Mouse (Mus musculus) intestine, embryonic 16.5 days (tissue): ENCODE measurements at regions not wholly inside any gene's neighbourhood (a gene's known extent, or its start where the extent isn't known, plus 50 kb on each side); places are given as distances from the start of the nearest gene placed in this dataset.

Experiments
- ATAC-seq: fragments of 200-750 bp; cut with Nextera tagmentation; 2 replicates; pipeline ENCODE4 v1.8.0; 2017; ENCODE audit warnings: moderate TSS enrichment, moderate library complexity
- H3K27ac ChIP-seq: fragments of 300-500 bp; sonication (generic); 2 replicates; pipeline ENCODE4 v1.5.1; 2014; ENCODE audit warnings: mild to moderate bottlenecking, low read length
- H3K27me3 ChIP-seq: fragments of 300-500 bp; sonication (generic); replicated peaks from 2 replicates; pipeline ENCODE4 v1.6.1; 2014; ENCODE audit warnings: low read length, control low read depth, mixed read lengths; ENCODE audit not compliant: control insufficient read depth, insufficient read depth
- H3K36me3 ChIP-seq: fragments of 300-500 bp; sonication (generic); 2 replicates; pipeline ENCODE4 v1.6.1; 2014; ENCODE audit warnings: low read length, control low read depth; ENCODE audit not compliant: control insufficient read depth, insufficient read depth
- H3K4me1 ChIP-seq: fragments of 300-500 bp; sonication (generic); 2 replicates; pipeline ENCODE4 v1.6.1; 2014; ENCODE audit warnings: low read length, control low read depth, mixed read lengths; ENCODE audit not compliant: control insufficient read depth, insufficient read depth
- H3K4me2 ChIP-seq: fragments of 300-500 bp; sonication (generic); 2 replicates; pipeline ENCODE4 v1.6.1; 2014; ENCODE audit warnings: low read depth, low read length, control low read depth
- H3K4me3 ChIP-seq: fragments of 300-500 bp; sonication (generic); 2 replicates; pipeline ENCODE4 v1.5.1; 2014; ENCODE audit warnings: mild to moderate bottlenecking, low read length
- H3K9ac ChIP-seq: fragments of 300-500 bp; sonication (generic); 2 replicates; pipeline ENCODE4 v1.6.1; 2014; ENCODE audit warnings: low read depth, low read length
- H3K9me3 ChIP-seq: fragments of 300-500 bp; sonication (generic); 2 replicates; pipeline ENCODE4 v1.6.1; 2016; ENCODE audit warnings: low read length, control low read depth; ENCODE audit not compliant: control insufficient read depth
- WGBS: fragments of 180-500 bp; shearing (Covaris S2); extraction: QIAGEN DNeasy Blood & Tissue Kit; methylation state at CpG from one replicate; pipeline ENCODE4 v1.1.7; 2014; 5-methylcytosine and 5-hydroxymethylcytosine counted together

- no peaks in the 10 kb centered on the region for H3K4me1 ChIP-seq
- peak; percentile 23; the same call in 1 of the 2 replicates for ATAC-seq
- H3K9ac ChIP-seq, result no peak overlapping the region
- H3K36me3 ChIP-seq, result no peaks in the 10 kb centered on the region
- no peak overlapping the region for H3K4me3 ChIP-seq
- H3K27me3 ChIP-seq, result no peaks in the 10 kb centered on the region
- no peak overlapping the region for H3K27ac ChIP-seq
- no peak overlapping the region for H3K4me2 ChIP-seq
- no peaks in the 10 kb centered on the region for H3K9me3 ChIP-seq
- WGBS, result 54% methylated on average over 3 of the region's 3 CpGs
Observed at GRCm38 (mm10) chr2:159056960-159057359, 262.4 kb downstream of the Dhx35 start.

GRCm38 (mm10) chr2:159057506-159057905 is 262.9 kb downstream of the Dhx35 start:
- Histone ChIP-seq H3K27me3 (no peaks in the 10 kb centered on the region), H3K9me3 (no peaks in the 10 kb centered on the region), H3K4me2 (no peak overlapping the region), H3K4me1 (no peaks in the 10 kb centered on the region), H3K9ac (no peak overlapping the region), H3K36me3 (no peaks in the 10 kb centered on the region), H3K27ac (no peak overlapping the region), H3K4me3 (no peak overlapping the region)
- WGBS, result 47% methylated on average over 5 of the region's 5 CpGs
- no peak for ATAC-seq

- Histone ChIP-seq H3K4me1 (no peaks in the 10 kb centered on the region), H3K4me2 (no peak overlapping the region), H3K4me3 (no peak overlapping the region), H3K36me3 (no peaks in the 10 kb centered on the region), H3K27ac (no peak overlapping the region), H3K9me3 (no peaks in the 10 kb centered on the region), H3K27me3 (no peaks in the 10 kb centered on the region), H3K9ac (no peak overlapping the region)
- whole genome bisulfite sequencing, result 90% methylated on average over 2 of the region's 2 CpGs
- ATAC-seq, result no peak
Observed at GRCm38 (mm10) chr2:159062266-159062665, 267.7 kb downstream of the Dhx35 start.

- no peaks in the 10 kb centered on the region for H3K27me3 ChIP-seq
- no peaks in the 10 kb centered on the region for H3K36me3 ChIP-seq
- no peaks in the 10 kb centered on the region for H3K4me1 ChIP-seq
- H3K9ac ChIP-seq, result no peak overlapping the region
- no peak overlapping the region for H3K4me3 ChIP-seq
- H3K4me2 ChIP-seq, result no peak overlapping the region
- ATAC-seq, result no peak
- 79% methylated on average over 2 of the region's 2 CpGs for WGBS
- H3K27ac ChIP-seq, result no peak overlapping the region
- H3K9me3 ChIP-seq, result no peaks in the 10 kb centered on the region
Observed at GRCm38 (mm10) chr2:159062666-159063065, 268.1 kb downstream of the Dhx35 start.

GRCm38 (mm10) chr2:159064403-159064970 is 269.9 kb downstream of the Dhx35 start:
- H3K4me3 ChIP-seq, result no peak overlapping the region
- no peaks in the 10 kb centered on the region for H3K27me3 ChIP-seq
- no peaks in the 10 kb centered on the region for H3K36me3 ChIP-seq
- no peaks in the 10 kb centered on the region for H3K9me3 ChIP-seq
- ATAC-seq, result no peak
- H3K4me2 ChIP-seq, result no peak overlapping the region
- no peak overlapping the region for H3K9ac ChIP-seq
- no peak overlapping the region for H3K27ac ChIP-seq
- H3K4me1 ChIP-seq, result no peaks in the 10 kb centered on the region
- 61% methylated on average over 9 of the region's 9 CpGs for WGBS

GRCm38 (mm10) chr2:159067506-159067905 is 272.9 kb downstream of the Dhx35 start:
- H3K9me3 ChIP-seq, result no peaks in the 10 kb centered on the region
- no peak for ATAC-seq
- no peaks in the 10 kb centered on the region for H3K27me3 ChIP-seq
- H3K4me3 ChIP-seq, result no peak overlapping the region
- H3K36me3 ChIP-seq, result no peaks in the 10 kb centered on the region
- WGBS, result 57% methylated on average over 7 of the region's 7 CpGs
- no peak overlapping the region for H3K9ac ChIP-seq
- no peaks in the 10 kb centered on the region for H3K4me1 ChIP-seq
- no peak overlapping the region for H3K4me2 ChIP-seq
- no peak overlapping the region for H3K27ac ChIP-seq

- Histone ChIP-seq H3K4me3 (no peak overlapping the region), H3K9ac (no peak overlapping the region), H3K27me3 (no peaks in the 10 kb centered on the region), H3K4me2 (no peak overlapping the region), H3K9me3 (no peaks in the 10 kb centered on the region), H3K27ac (no peak overlapping the region), H3K4me1 (no peaks in the 10 kb centered on the region), H3K36me3 (no peaks in the 10 kb centered on the region)
- 55% methylated on average over 7 of the region's 7 CpGs for WGBS
- no peak for ATAC-seq
Observed at GRCm38 (mm10) chr2:159068303-159069020, 273.9 kb downstream of the Dhx35 start.

- H3K27me3 ChIP-seq, result no peaks in the 10 kb centered on the region
Observed at GRCm38 (mm10) chr2:159069180-159069579, 274.6 kb downstream of the Dhx35 start.

GRCm38 (mm10) chr2:159072997-159073690 is 278.5 kb downstream of the Dhx35 start:
- Histone ChIP-seq H3K36me3 (no peaks in the 10 kb centered on the region), H3K4me3 (no peak overlapping the region), H3K4me2 (no peak overlapping the region), H3K27me3 (no peaks in the 10 kb centered on the region), H3K9me3 (no peaks in the 10 kb centered on the region), H3K27ac (no peak overlapping the region), H3K9ac (no peak overlapping the region), H3K4me1 (no peaks in the 10 kb centered on the region)
- WGBS, result 70% methylated on average over 7 of the region's 7 CpGs
- ATAC-seq, result no peak

More at GRCm38 (mm10) chr2:159069180-159069579, 274.6 kb downstream of the Dhx35 start:
- ATAC-seq, result no peak
- Histone ChIP-seq H3K9me3 (no peaks in the 10 kb centered on the region), H3K36me3 (no peaks in the 10 kb centered on the region), H3K4me1 (no peaks in the 10 kb centered on the region), H3K9ac (no peak overlapping the region), H3K27ac (no peak overlapping the region), H3K4me2 (no peak overlapping the region), H3K4me3 (no peak overlapping the region)
- WGBS, result 17% methylated on average over 6 of the region's 6 CpGs
